Mouse (Mus musculus): Measurements from ENCODE around the gene Ccnt2.

The Ccnt2 gene

DNA sequence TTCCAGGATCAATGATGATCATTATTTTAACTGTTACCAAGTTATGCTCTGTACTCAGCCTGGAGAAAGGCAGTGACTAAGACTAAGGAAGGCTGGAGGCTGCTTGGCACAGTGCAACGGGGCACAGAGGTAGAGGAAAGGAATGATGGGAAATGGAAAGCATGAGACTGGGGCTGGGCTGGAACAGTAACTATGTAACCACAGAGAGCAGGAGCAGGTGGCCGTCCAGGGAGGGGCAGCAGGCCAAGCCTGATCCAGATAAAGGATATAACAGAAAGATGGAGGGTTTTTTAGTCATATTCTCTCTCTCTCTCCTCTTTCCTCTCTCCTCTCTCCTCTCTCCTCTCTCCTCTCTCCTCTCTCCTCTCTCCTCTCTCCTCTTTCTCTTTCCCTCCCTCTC, 59.8 kb downstream of the Ccnt2 start:
- TF ChIP-seq GATA4 (IDR thresholded peaks at IDR 0.05; ENCODE audit: insufficient replicate concordance, low read length), result no peak

DNA sequence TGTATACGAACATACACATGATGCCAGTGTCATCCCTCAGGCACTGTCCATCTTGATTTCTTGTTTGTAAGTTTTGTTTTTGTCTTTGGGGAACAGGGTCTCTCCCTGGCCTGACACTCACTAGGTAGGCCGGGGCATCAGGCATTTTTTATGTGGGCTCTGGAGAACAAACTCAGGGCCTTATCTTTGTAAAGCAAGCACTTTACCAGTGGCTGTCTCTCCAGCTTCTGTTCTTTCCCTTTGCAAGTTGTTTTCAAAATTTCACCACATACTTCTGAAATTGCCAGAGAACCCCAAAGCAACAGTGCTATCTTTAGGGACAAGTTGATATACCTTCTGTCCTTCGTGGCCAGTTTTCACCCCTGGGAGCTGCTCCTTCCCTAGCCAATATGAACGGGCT, 60.2 kb downstream of the Ccnt2 start:
- TF ChIP-seq GATA4 (IDR thresholded peaks at IDR 0.05; ENCODE audit: insufficient replicate concordance, low read length), result no peak

DNA sequence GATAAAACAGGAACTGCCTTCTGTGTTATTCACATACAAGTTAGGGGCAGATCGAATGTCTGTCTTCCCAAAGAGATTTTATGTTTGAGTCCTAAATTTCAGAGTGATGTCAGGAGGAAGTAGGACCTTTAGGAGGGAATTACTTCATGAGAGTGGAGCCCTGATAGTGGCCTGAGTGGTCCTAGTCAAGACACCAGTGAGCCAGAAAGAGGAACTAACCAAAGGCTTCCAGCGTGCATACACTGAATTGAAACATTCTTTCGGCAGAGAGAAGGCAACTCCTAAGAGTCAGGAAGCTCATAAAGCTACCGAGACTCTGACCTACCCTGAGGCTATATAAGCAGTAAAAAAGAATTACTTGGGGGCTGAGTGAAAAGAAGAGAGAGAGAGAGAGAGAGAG, 62.7 kb downstream of the Ccnt2 start:
- no peak for TF ChIP-seq GATA4 (IDR thresholded peaks at IDR 0.05; ENCODE audit: insufficient replicate concordance, low read length)

DNA sequence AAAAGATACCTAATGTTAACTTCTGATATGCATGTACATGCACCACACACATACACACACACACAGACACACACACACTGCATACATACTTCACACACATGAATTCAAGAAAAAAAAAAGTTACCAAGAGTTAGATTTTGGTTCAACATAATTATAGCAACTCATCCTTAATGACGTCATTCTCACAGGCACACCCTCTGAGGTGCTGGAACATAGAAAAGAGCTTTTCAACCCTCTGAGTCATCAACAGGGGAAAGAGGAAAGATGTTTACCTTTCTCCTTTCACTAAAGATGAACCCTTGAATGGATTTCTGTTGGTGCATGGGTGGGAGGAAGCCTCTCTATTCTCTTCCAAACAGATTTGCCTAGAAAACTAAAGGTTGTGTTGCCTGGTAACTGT, 64.6 kb downstream of the Ccnt2 start:
- no peak for TF ChIP-seq GATA4 (IDR thresholded peaks at IDR 0.05; ENCODE audit: insufficient replicate concordance, low read length)

DNA sequence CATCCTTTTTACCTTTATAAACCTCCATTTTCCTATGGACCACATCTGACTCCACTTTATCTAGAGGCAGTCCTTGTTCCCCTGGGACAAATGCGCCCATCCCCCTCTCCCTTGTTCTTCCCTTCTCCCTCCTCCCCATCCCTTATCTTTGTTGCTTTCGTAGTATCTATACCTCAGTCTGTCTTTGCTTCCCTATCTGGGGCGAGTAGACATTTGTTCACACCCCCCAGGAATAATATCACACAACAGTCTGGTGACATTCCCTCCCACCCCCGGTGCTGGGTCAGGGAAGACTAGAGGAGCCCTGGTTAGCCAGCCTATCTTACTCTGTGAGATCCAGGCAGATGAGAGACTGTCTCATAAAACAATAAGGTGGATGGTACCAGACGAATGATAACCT, 71.5 kb downstream of the Ccnt2 start:
- no peak for TF ChIP-seq GATA4 (IDR thresholded peaks at IDR 0.05; ENCODE audit: insufficient replicate concordance, low read length)

DNA sequence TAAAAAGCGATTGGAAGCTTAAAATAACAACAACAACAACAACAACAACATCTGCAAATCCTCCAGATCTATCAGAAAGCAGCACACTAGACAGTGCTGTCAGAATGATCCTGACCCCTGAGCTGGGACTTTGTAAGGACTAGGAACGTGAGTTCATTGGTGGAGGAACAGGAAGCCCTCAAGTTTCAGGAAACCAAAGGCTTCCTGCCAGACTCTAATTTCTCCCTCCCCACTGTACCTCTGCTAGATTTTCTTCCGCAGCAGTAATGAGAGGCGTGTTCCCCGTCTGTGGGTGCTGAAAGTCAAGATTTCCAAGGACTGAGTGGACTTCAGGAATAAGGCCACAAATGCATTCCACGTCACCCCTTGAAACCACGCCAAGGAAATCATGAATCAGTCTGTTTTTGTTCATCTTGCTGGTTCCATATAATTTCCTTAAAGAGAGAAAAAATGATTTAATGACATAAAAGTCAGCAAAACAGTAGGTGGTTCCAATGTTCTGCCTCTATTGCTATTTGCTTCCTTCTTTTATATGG, 76.2 kb downstream of the Ccnt2 start:
- TF ChIP-seq GATA4 (IDR thresholded peaks at IDR 0.05; ENCODE audit: insufficient replicate concordance, low read length), result no peak

DNA sequence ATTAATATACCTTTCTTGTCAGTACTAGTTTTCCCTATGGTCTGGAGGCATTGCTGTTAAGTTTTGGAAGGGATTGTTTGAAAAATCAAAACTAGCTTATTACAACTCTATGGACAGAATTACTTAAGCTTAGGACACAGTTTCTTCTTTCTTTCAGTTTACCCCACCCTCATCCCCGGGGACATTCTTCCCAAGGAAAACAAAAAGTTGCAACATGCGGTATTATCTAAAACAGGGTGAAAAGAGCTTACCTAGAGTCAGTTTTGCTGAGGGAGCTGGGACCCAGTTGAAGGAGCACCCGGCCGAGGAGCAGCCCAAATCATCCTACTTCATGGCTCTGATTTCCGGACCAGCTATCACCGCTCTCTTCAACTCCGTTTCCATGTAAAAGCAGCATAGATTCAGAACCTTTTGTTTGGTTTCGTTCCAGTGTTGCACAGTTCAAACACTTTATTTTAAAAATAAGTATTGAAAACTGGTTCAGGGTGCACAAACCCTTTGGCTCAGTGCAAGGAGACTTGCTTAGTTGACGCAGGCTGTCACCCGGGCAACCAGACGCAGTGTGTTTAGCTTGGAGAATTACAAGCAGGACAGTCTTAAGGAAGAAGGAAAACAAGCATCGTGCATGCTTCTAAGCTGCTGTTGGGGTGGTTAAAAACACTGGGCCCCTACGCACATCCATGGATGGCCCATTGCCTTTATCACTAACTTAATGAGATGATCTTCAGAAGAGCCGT, 80.7 kb downstream of the Ccnt2 start, which contains the start of gene Map3k19:
Map3k19 (minus strand) TSS at position 546 of the 737 bp plus-strand sequence.
- no peak for TF ChIP-seq GATA4 (IDR thresholded peaks at IDR 0.05; ENCODE audit: insufficient replicate concordance, low read length)

Data from liver, adult (tissue).